Mouse (Mus musculus) forebrain, embryonic 10.5 days (tissue): ENCODE results near the gene Eid1. TPM values are rescaled to one million over a fixed set of nuclear protein-coding genes. Genes with fewer than 3 reads are reported as not detected.

ENCODE experiments used
- DNase-seq: peaks from one replicate; pipeline ENCODE4 v3.0.0-alpha.2; 2017; ENCODE audit warnings: low spot score; ENCODE audit errors: extremely low spot score
- H3K27ac ChIP-seq: fragments of 300-500 bp; sonication (generic); 2 replicates; pipeline ENCODE4 v1.5.1; 2016; ENCODE audit warnings: mild to moderate bottlenecking
- H3K27me3 ChIP-seq: fragments of 300-500 bp; sonication (generic); 2 replicates; pipeline ENCODE4 v1.6.1; 2016; ENCODE audit warnings: mild to moderate bottlenecking; ENCODE audit not compliant: poor library complexity, severe bottlenecking
- H3K36me3 ChIP-seq: fragments of 300-500 bp; sonication (generic); replicated peaks from 2 replicates; pipeline ENCODE4 v1.6.1; 2016; ENCODE audit warnings: mild to moderate bottlenecking, moderate library complexity
- H3K4me1 ChIP-seq: fragments of 300-500 bp; sonication (generic); 2 replicates; pipeline ENCODE4 v1.6.1; 2016
- H3K4me3 ChIP-seq: fragments of 300-500 bp; sonication (generic); 2 replicates; pipeline ENCODE4 v1.5.1; 2016; ENCODE audit warnings: mild to moderate bottlenecking, moderate library complexity
- H3K9me3 ChIP-seq: fragments of 300-500 bp; sonication (generic); 2 replicates; pipeline ENCODE4 v1.6.1; 2016; ENCODE audit warnings: mild to moderate bottlenecking, moderate library complexity
- WGBS: fragments of 180-500 bp; shearing (Covaris S2); methylation state at CpG from one replicate; pipeline ENCODE4 v1.1.7; 2016; 5-methylcytosine and 5-hydroxymethylcytosine counted together
- polyA plus RNA-seq: library from polyadenylated mRNA; unstranded; fragments of >200 nt; fragmentation: Nextera tagmentation; extraction: Ambion mirVana; gene quantifications from 2 replicates; pipeline ENCODE4 v1.2.1, GENCODE M21; 2016

Eid1 gene
- polyA plus RNA-seq, 1 experiment from 2014 or later = 126 TPM

DNA sequence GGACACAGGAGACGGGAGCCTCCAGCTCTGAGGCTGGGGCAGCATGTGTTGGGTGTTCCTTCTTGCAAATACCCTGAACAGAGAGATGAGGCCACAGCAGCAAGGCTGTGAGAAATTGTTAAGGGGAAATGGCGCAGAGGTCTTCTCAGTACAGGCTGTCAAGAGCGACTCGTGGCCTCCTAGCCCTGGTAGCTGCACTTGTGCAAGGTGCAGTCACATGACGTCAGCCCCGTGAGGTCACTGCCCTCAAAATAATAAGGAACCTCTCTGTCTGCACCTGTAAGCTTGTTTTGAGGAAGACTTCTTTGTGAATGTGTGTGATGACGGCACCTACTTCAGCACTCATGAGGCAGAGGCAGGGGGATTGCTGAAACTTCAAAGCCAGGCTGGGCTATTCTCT, 11.0 kb downstream of the Eid1 start:
- Histone ChIP-seq H3K27me3 (no peaks in the 10 kb centered on the region), H3K36me3 (no peaks in the 10 kb centered on the region), H3K27ac (no peak overlapping the region), H3K4me3 (no peak overlapping the region), H3K4me1 (peaks cover 21% of the 10 kb centered on the region), H3K9me3 (no peaks in the 10 kb centered on the region)
- WGBS = 87% methylated on average over 7 of the region's 7 CpGs
- DNase-seq = no peak

- 64% methylated on average over 10 of the region's 10 CpGs for WGBS
- no peak overlapping the region for H3K4me3 ChIP-seq
- no peaks in the 10 kb centered on the region for H3K36me3 ChIP-seq
- DNase-seq = no peak
- H3K27me3 ChIP-seq = no peaks in the 10 kb centered on the region
- H3K4me1 ChIP-seq = peaks cover 21% of the 10 kb centered on the region
- peak overlapping the region; percentile 65 for H3K27ac ChIP-seq
- H3K9me3 ChIP-seq = no peaks in the 10 kb centered on the region
Measured at GRCm38 (mm10) chr2:125684559-125685440, 11.9 kb downstream of the Eid1 start.

DNA sequence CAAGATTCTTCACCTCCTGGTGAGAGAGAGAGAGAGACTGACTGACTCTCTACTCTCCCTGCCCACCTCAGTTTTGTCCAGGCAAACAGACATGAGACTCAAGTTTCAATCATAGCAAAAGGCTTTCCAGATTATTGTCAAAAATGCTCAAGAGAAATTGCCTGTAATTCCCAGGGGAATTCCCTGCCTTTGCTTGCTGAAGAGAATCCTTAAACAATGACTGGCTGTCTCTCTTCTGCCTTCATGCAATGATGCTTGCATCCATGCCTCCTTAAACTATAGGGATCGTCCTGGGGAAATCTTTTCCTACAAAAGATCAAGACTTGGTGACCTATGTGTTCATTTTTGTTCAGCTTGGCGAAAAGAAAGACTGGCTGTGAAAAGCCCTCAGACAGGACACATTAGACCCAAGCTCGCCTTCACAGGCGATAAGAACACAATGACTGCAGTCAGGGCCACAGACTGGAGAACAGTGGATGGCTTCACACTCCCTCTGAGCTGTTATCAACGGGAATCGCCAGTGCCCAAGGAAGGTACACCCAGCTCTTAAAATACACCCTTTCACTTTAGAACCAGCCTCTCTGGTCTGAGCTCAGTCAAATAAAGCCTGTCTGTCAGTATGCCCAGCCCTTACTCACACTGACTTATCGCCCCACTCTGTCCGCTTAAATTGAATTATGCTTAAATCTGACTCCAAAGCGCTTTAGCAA, 12.7 kb downstream of the Eid1 start:
- Histone ChIP-seq H3K27me3 (no peaks in the 10 kb centered on the region), H3K36me3 (no peaks in the 10 kb centered on the region), H3K9me3 (no peaks in the 10 kb centered on the region), H3K4me1 (peaks cover 21% of the 10 kb centered on the region), H3K27ac (peak overlapping the region; percentile 65), H3K4me3 (no peak overlapping the region)
- no peak for DNase-seq
- 60% methylated on average over 9 of the region's 9 CpGs for WGBS

- Histone ChIP-seq H3K4me3 (no peak overlapping the region), H3K36me3 (no peaks in the 10 kb centered on the region), H3K9me3 (no peaks in the 10 kb centered on the region), H3K27ac (no peak overlapping the region), H3K27me3 (no peaks in the 10 kb centered on the region), H3K4me1 (peaks cover 4% of the 10 kb centered on the region; the same call in 1 of the 2 replicates)
- 82% methylated on average over 2 of the region's 2 CpGs for WGBS
- no peak for DNase-seq
Measured at GRCm38 (mm10) chr2:125692010-125692409, 19.1 kb downstream of the Eid1 start.

DNA sequence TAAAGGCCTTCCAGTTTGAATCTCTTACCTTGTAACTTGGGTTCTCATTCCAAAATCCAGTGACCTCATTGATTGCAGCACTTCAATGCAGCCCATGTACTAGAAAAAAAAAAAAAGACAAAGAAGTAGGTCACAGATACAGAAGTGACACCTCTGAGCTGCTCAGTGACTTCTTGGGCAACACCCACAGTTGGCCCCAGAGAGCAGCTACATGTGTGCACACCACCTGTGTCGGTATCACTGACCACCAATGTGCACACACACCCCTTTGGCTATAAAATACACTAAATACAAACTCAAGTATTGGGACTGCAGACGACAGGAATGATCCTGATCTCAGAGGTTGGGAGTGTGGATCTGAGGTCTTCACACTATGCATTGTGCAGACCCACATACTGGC, 21.9 kb downstream of the Eid1 start:
- H3K27ac ChIP-seq = no peak overlapping the region
- H3K9me3 ChIP-seq = no peaks in the 10 kb centered on the region
- H3K4me3 ChIP-seq = no peak overlapping the region
- 95% methylated on average over 2 of the region's 2 CpGs for WGBS
- no peaks in the 10 kb centered on the region for H3K27me3 ChIP-seq
- peaks cover 4% of the 10 kb centered on the region; the same call in 1 of the 2 replicates for H3K4me1 ChIP-seq
- no peak for DNase-seq
- no peaks in the 10 kb centered on the region for H3K36me3 ChIP-seq

DNA sequence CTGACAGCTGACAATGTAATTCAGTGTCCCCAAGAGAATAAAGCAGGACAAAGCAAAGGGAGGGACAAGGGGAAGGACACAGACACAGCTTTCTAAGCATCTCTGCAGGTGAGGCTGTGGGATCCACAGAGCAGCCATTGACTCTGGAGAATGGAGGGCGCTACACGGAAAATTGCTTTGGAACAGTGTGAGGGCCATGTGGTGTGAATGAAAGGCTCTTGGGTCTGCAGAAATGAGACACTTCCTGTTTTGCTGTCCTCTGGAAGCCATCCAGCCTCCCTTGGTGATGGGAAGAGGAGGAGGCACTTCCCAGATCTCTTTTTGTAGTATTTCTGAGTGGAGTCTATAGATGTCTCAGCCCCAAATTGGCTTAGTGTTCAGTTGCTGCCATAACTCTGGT, 23.3 kb downstream of the Eid1 start:
- H3K36me3 ChIP-seq = no peaks in the 10 kb centered on the region
- 61% methylated on average over 2 of the region's 2 CpGs for WGBS
- no peak for DNase-seq
- no peaks in the 10 kb centered on the region for H3K9me3 ChIP-seq
- peaks cover 4% of the 10 kb centered on the region; the same call in 1 of the 2 replicates for H3K4me1 ChIP-seq
- no peak overlapping the region for H3K27ac ChIP-seq
- H3K27me3 ChIP-seq = no peaks in the 10 kb centered on the region
- no peak overlapping the region for H3K4me3 ChIP-seq

- Histone ChIP-seq H3K4me1 (peaks cover 19% of the 10 kb centered on the region), H3K36me3 (no peaks in the 10 kb centered on the region), H3K9me3 (no peaks in the 10 kb centered on the region), H3K4me3 (no peak overlapping the region), H3K27ac (no peak overlapping the region), H3K27me3 (peaks cover 8% of the 10 kb centered on the region; the same call in 1 of the 2 replicates)
- 90% methylated on average over 2 of the region's 2 CpGs for WGBS
- no peak for DNase-seq
Measured at GRCm38 (mm10) chr2:125701606-125702005, 28.7 kb downstream of the Eid1 start.

GRCm38 (mm10) chr2:125702851-125703250, 30.0 kb downstream of the Eid1 start:
- Histone ChIP-seq H3K4me3 (no peak overlapping the region), H3K27me3 (peaks cover 8% of the 10 kb centered on the region; the same call in 1 of the 2 replicates), H3K36me3 (no peaks in the 10 kb centered on the region), H3K27ac (no peak overlapping the region), H3K9me3 (no peaks in the 10 kb centered on the region), H3K4me1 (peaks cover 20% of the 10 kb centered on the region)
- no peak for DNase-seq
- WGBS = 89% methylated on average over 2 of the region's 2 CpGs

GRCm38 (mm10) chr2:125704907-125705631, 32.2 kb downstream of the Eid1 start:
- peaks cover 8% of the 10 kb centered on the region; the same call in 1 of the 2 replicates for H3K27me3 ChIP-seq
- peak overlapping the region; percentile 65 for H3K27ac ChIP-seq
- peak; percentile 39 for DNase-seq
- H3K9me3 ChIP-seq = no peaks in the 10 kb centered on the region
- peaks cover 20% of the 10 kb centered on the region for H3K4me1 ChIP-seq
- no peaks in the 10 kb centered on the region for H3K36me3 ChIP-seq
- no peak overlapping the region for H3K4me3 ChIP-seq
- 31% methylated on average over 12 of the region's 12 CpGs for WGBS

- 90% methylated on average over 5 of the region's 5 CpGs for WGBS
- Histone ChIP-seq H3K27me3 (peaks cover 8% of the 10 kb centered on the region; the same call in 1 of the 2 replicates), H3K27ac (0 out of 2 replicates have a peak overlapping the region, but pooled peaks have one; percentile 30), H3K36me3 (no peaks in the 10 kb centered on the region), H3K9me3 (no peaks in the 10 kb centered on the region), H3K4me1 (peaks cover 20% of the 10 kb centered on the region), H3K4me3 (no peak overlapping the region)
- DNase-seq = no peak
Measured at GRCm38 (mm10) chr2:125706510-125706921, 33.6 kb downstream of the Eid1 start.

- no peak overlapping the region for H3K27ac ChIP-seq
- H3K36me3 ChIP-seq = no peaks in the 10 kb centered on the region
- no peaks in the 10 kb centered on the region for H3K9me3 ChIP-seq
- no peak overlapping the region for H3K4me3 ChIP-seq
- peaks cover 19% of the 10 kb centered on the region for H3K27me3 ChIP-seq
- H3K4me1 ChIP-seq = no peaks in the 10 kb centered on the region
- DNase-seq = no peak
- WGBS = 89% methylated on average over 8 of the region's 8 CpGs
Measured at GRCm38 (mm10) chr2:125716599-125716998, 43.7 kb downstream of the Eid1 start.

- Histone ChIP-seq H3K4me1 (peaks cover 28% of the 10 kb centered on the region), H3K27ac (peak overlapping the region; percentile 81), H3K4me3 (peak overlapping the region; percentile 63), H3K9me3 (no peaks in the 10 kb centered on the region), H3K27me3 (peaks cover 78% of the 10 kb centered on the region), H3K36me3 (no peaks in the 10 kb centered on the region)
- under 1% methylated on average over 18 of the region's 18 CpGs for WGBS
- no peak for DNase-seq
Measured at GRCm38 (mm10) chr2:125723086-125723407, 50.2 kb downstream of the Eid1 start.
